Mouse (Mus musculus) embryonic facial prominence, embryonic 10.5 days (tissue): ENCODE data around the gene Tmem131l. TPM values are rescaled to one million over a fixed set of nuclear protein-coding genes. Genes with fewer than 3 reads are reported as not detected.

Experiments used
- DNase-seq: peaks from one replicate; pipeline ENCODE4 v3.0.0-alpha.2; 2017; ENCODE audit warnings: low spot score
- H3K27ac ChIP-seq: fragments of 300-500 bp; sonication (generic); replicated peaks from 2 replicates; pipeline ENCODE4 v1.5.1; 2016; ENCODE audit warnings: mild to moderate bottlenecking
- H3K27me3 ChIP-seq: fragments of 300-500 bp; sonication (generic); replicated peaks from 2 replicates; pipeline ENCODE4 v1.6.1; 2016; ENCODE audit warnings: low read depth, mild to moderate bottlenecking; ENCODE audit not compliant: poor library complexity, severe bottlenecking
- H3K36me3 ChIP-seq: fragments of 300-500 bp; sonication (generic); replicated peaks from 2 replicates; pipeline ENCODE4 v1.6.1; 2016; ENCODE audit warnings: mild to moderate bottlenecking, moderate library complexity
- H3K4me1 ChIP-seq: fragments of 300-500 bp; sonication (generic); 2 replicates; pipeline ENCODE4 v1.6.1; 2016
- H3K4me3 ChIP-seq: fragments of 300-500 bp; sonication (generic); 2 replicates; pipeline ENCODE4 v1.5.1; 2016; ENCODE audit warnings: mild to moderate bottlenecking, moderate library complexity
- H3K9me3 ChIP-seq: fragments of 300-500 bp; sonication (generic); 2 replicates; pipeline ENCODE4 v1.6.1; 2016; ENCODE audit warnings: mild to moderate bottlenecking
- WGBS: fragments of 180-500 bp; shearing (Covaris S2); methylation state at CpG from one replicate; pipeline ENCODE4 v1.1.7; 2016; 5-methylcytosine and 5-hydroxymethylcytosine counted together
- polyA plus RNA-seq: library from polyadenylated mRNA; unstranded; fragments of >200 nt; fragmentation: Nextera tagmentation; extraction: Ambion mirVana; gene quantifications from 2 replicates; pipeline ENCODE4 v1.2.1, GENCODE M21; 2016

Tmem131l gene
- polyA plus RNA-seq, 1 experiment from 2014 or later = 82.6 TPM

GRCm38 (mm10) chr3:84068831-84069709, 29.1 kb upstream of the Tmem131l start:
- H3K9me3 ChIP-seq = no peaks in the 10 kb centered on the region
- no peak overlapping the region for H3K4me3 ChIP-seq
- no peak overlapping the region for H3K27ac ChIP-seq
- no peak for DNase-seq
- H3K36me3 ChIP-seq = no peaks in the 10 kb centered on the region
- no peaks in the 10 kb centered on the region for H3K27me3 ChIP-seq
- WGBS = 85% methylated on average over 13 of the region's 13 CpGs
- H3K4me1 ChIP-seq = no peaks in the 10 kb centered on the region

DNA sequence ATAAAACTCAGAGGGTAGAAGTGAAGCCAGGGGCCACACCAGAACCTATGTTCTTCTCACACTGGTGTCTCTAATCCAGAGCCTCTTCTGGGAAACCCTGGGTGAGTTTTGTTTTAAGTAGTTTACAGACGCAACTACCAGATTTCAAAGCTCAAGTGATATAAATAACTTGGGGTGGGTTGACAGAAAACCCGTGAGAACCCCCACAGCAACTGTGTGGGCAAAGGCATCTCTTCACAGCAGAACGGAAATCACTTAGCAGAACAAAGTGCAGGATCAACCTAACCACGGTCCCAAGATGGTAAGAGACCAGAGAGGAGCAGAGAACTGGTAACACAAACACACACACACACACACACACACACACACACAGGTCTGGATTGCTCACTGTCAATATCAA, 25.9 kb upstream of the Tmem131l start:
- Histone ChIP-seq H3K4me3 (no peak overlapping the region), H3K36me3 (no peaks in the 10 kb centered on the region), H3K27ac (no peak overlapping the region), H3K4me1 (peaks cover 9% of the 10 kb centered on the region), H3K27me3 (no peaks in the 10 kb centered on the region), H3K9me3 (no peaks in the 10 kb centered on the region)
- WGBS = 88% methylated on average over 4 of the region's 4 CpGs
- no peak for DNase-seq

DNA sequence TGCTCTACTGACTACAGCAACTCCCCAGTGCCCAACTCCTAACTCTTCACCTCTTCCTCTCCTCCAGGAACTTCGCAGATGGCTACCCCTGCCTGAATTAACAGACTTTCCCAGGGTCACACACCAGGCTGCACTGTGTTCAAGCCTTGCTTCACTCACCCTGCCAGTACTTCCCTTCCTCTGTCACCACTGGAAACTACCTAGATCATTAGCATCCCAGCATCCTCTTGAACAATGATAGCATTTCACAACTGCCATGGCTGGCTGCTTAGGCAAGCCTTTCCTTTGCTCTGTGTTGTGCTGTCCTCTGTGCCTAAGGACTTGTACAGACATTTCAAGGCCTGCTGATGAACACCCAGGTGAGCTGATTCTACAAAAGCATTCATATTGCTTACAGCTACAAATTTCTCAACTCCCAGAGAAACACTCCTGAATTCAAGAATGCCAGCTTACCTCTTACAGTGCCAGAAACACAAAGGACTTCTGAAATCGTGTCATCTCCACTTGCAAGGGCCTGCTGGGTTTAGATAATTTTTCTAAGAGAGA, 23.5 kb upstream of the Tmem131l start:
- no peaks in the 10 kb centered on the region for H3K36me3 ChIP-seq
- no peak overlapping the region for H3K27ac ChIP-seq
- DNase-seq = no peak
- H3K9me3 ChIP-seq = 0 out of 2 replicates have a peak, but pooled peaks cover under 1% of the 10 kb centered on the region
- no peak overlapping the region for H3K4me3 ChIP-seq
- H3K4me1 ChIP-seq = peaks cover 24% of the 10 kb centered on the region
- 87% methylated on average over 2 of the region's 2 CpGs for WGBS
- no peaks in the 10 kb centered on the region for H3K27me3 ChIP-seq

DNA sequence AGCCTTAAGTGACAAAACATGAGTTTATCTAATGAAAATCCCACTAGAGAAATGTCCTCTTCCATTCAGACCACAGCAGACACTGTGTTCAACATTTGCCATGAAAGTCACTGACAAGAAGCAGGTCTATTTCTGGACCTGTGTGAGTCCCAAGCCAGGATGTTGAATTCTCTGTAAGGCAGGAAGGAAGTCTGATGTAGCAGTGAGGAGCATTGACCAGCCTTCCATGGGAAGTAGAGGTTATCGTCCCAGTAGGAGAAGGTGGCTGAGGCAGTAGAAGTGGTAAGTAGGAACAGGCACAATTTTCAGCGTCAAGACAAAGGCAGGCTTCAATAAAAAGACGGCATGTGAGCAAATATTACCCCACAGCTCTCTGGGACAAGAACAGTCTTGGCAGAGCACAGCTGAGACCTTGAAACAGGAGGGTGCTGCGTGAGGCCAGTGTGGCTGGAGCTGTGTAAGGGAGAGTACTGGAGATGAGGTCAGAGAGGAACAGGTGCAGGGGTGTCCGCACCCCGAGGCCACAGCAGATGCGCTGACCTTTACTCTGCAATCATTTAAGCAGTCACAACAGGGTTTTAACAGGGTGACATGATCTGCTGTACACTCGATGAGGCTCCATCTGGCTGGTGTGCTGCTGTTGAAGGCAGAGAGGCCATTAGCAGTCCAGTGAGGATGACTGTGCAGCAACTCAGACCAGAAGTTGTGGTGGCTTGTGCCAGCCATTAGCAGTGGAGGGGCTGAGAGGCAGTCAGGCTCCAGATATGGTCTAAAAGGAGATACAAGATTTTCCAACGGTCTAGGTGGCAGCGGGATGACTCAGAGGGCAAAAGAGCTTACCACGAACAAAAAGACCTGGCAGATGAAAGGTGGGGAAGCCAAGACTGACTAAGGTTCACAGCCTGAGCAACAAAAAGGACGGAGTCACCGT, 21.8 kb upstream of the Tmem131l start:
- peak overlapping the region; percentile 65 for H3K27ac ChIP-seq
- H3K4me3 ChIP-seq = no peak overlapping the region
- no peaks in the 10 kb centered on the region for H3K27me3 ChIP-seq
- H3K9me3 ChIP-seq = peaks cover 10% of the 10 kb centered on the region; the same call in 1 of the 2 replicates
- no peaks in the 10 kb centered on the region for H3K36me3 ChIP-seq
- H3K4me1 ChIP-seq = peaks cover 24% of the 10 kb centered on the region
- no peak for DNase-seq
- WGBS = 76% methylated on average over 13 of the region's 13 CpGs

- Histone ChIP-seq H3K4me3 (no peak overlapping the region), H3K36me3 (no peaks in the 10 kb centered on the region), H3K9me3 (peaks cover 10% of the 10 kb centered on the region; the same call in 1 of the 2 replicates), H3K4me1 (peaks cover 24% of the 10 kb centered on the region), H3K27me3 (no peaks in the 10 kb centered on the region), H3K27ac (no peak overlapping the region)
- 87% methylated on average over 5 of the region's 5 CpGs for WGBS
- DNase-seq = no peak
These were observed 21.0 kb upstream of the Tmem131l start for GRCm38 (mm10) chr3:84060946-84061345.

- Histone ChIP-seq H3K27ac (peak overlapping the region; percentile 80), H3K36me3 (no peaks in the 10 kb centered on the region), H3K4me1 (peaks cover 24% of the 10 kb centered on the region), H3K4me3 (no peak overlapping the region), H3K27me3 (no peaks in the 10 kb centered on the region), H3K9me3 (peaks cover 10% of the 10 kb centered on the region; the same call in 1 of the 2 replicates)
- WGBS = 31% methylated on average over 4 of the region's 4 CpGs
- no peak for DNase-seq
These were observed 20.2 kb upstream of the Tmem131l start for GRCm38 (mm10) chr3:84060128-84060527.

DNA sequence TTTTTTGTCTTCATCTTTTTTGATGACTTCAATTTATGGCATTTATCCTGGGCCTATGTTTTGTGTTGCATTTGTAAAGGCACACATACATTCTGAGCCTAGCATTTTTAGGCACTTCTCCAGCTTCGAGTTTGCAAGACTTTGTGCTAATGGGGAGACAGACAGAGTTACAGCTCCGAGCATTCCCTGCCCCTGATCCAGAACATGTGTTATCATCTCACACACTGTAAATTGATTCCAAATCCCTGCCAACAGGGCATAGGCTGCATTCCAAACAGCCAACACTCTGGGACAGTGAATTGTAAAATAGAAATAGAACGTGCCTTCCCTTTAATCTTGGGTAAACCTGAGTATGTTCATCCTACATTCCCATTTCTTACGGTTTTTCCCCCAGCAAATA, 19.7 kb upstream of the Tmem131l start:
- DNase-seq = peak; percentile 39
- Histone ChIP-seq H3K27ac (peak overlapping the region; percentile 80), H3K36me3 (no peaks in the 10 kb centered on the region), H3K4me1 (peaks cover 24% of the 10 kb centered on the region), H3K27me3 (no peaks in the 10 kb centered on the region), H3K9me3 (peaks cover 12% of the 10 kb centered on the region; the same call in 1 of the 2 replicates), H3K4me3 (no peak overlapping the region)
- 40% methylated on average over 4 of the region's 4 CpGs for WGBS

DNA sequence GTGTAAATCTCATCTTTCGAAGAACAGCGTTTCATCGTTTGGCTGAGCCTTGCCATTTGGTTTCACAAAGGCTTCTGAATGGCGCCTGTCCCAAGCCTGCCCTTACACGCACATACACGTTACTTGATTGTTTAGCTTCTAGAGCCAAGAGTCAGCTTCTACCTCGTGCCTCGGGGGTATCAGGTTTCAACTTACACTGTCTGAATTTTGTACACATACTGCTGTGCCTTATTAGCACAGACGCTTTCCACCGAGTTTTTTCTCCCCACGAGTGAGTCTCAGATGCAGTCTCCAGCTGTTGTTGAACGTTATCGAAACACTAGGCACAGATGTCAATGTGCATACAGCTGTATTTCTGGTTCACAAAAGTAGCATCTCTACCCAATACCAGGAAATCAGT, 19.3 kb upstream of the Tmem131l start:
- WGBS = 35% methylated on average over 13 of the region's 13 CpGs
- Histone ChIP-seq H3K4me1 (peaks cover 24% of the 10 kb centered on the region), H3K9me3 (peaks cover 13% of the 10 kb centered on the region; the same call in 1 of the 2 replicates), H3K27me3 (no peaks in the 10 kb centered on the region), H3K4me3 (0 out of 2 replicates have a peak overlapping the region, but pooled peaks have one; percentile 2), H3K27ac (peak overlapping the region; percentile 80), H3K36me3 (no peaks in the 10 kb centered on the region)
- peak; percentile 69 for DNase-seq

DNA sequence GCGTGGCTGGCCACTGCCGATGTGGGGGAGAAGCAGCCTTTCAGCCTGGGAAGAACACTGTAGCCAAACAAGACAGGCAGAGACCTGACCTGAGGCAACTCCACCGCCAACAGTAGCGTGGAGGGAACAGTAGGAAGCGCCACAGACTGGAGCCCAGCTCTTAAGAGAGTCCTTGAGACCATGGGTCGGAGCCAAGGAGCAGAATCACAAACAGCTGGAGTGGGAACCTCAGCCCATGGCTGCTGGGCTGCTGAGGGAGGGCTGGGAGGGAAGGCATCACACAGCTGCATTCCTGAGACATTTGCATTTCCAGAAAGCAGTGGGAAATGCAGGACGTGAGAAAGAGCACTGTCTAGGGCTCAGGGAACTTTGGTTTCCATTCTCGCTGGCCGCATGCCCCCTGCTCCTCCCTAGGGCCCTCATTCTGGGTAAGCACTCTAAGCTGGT, 8.8 kb upstream of the Tmem131l start:
- no peaks in the 10 kb centered on the region for H3K36me3 ChIP-seq
- peaks cover 19% of the 10 kb centered on the region for H3K4me1 ChIP-seq
- 7% methylated on average over 9 of the region's 9 CpGs for WGBS
- no peaks in the 10 kb centered on the region for H3K27me3 ChIP-seq
- peak overlapping the region; percentile 36; the same call in 1 of the 2 replicates for H3K4me3 ChIP-seq
- no peaks in the 10 kb centered on the region for H3K9me3 ChIP-seq
- peak overlapping the region; percentile 59 for H3K27ac ChIP-seq
- peak; percentile 52 for DNase-seq

DNA sequence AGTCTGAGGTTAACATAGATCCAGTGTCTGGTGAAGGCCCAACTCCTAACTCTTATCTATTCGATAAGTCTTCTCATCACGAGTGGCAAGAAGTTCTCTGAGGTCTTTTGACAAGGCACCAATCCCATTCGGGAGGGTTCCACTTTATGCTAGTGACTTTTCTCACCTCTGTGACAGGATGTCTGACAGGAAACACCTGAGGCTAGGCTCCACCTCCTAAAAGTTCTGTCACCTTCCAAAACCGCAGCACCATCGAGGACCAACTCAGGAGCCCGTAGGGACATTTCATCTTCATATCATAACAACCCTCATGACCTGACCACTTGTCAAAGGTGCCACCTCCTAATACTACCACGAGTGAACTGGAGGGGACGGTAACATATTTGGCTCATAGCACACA, 6.2 kb upstream of the Tmem131l start:
- Histone ChIP-seq H3K4me1 (peaks cover 19% of the 10 kb centered on the region), H3K27me3 (0 out of 2 replicates have a peak, but pooled peaks cover 6% of the 10 kb centered on the region), H3K4me3 (no peak overlapping the region), H3K36me3 (no peaks in the 10 kb centered on the region), H3K9me3 (no peaks in the 10 kb centered on the region), H3K27ac (no peak overlapping the region)
- no peak for DNase-seq
- 90% methylated on average over 8 of the region's 8 CpGs for WGBS

DNA sequence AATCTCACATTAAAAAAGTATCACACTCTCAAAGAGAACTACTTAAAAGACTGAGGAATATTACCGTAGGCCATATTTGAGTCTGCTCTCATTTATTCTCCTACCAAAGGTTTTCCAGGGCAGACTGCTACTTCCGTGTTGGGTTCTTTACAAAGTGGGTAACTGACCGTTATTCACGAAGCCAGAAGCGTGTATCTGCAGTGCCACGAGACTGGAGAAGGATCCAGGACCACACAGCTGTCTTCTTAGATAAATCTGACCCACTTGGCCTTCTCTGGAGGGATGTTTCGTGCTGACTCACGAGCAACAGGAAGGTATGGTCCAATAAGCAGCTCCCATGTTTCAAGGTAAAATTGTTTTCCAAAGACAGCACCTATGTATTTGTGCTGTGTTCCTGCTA, 1.8 kb upstream of the Tmem131l start:
- Histone ChIP-seq H3K27ac (no peak overlapping the region), H3K27me3 (0 out of 2 replicates have a peak, but pooled peaks cover 6% of the 10 kb centered on the region), H3K4me1 (peaks cover 32% of the 10 kb centered on the region), H3K36me3 (peaks cover 9% of the 10 kb centered on the region), H3K4me3 (no peak overlapping the region), H3K9me3 (no peaks in the 10 kb centered on the region)
- DNase-seq = no peak
- 89% methylated on average over 8 of the region's 8 CpGs for WGBS

- Histone ChIP-seq H3K4me3 (peak overlapping the region; percentile 98), H3K9me3 (no peaks in the 10 kb centered on the region), H3K27me3 (0 out of 2 replicates have a peak, but pooled peaks cover 6% of the 10 kb centered on the region), H3K27ac (peak overlapping the region; percentile 97), H3K4me1 (peaks cover 38% of the 10 kb centered on the region), H3K36me3 (peaks cover 20% of the 10 kb centered on the region)
- 8% methylated on average over 23 of the region's 23 CpGs for WGBS
- DNase-seq = no peak
These were observed 604 bp upstream of the Tmem131l start for GRCm38 (mm10) chr3:84040476-84041082.
